Mouse (Mus musculus): ENCODE data around the gene Nav1.
A peak's percentile ranks its signal among the peaks of the same experiment; 100 is the strongest.
"Not testable (repeated sequence)": the region's sequence is repeated elsewhere in the genome, so short reads cannot be mapped to it uniquely, and the experiment has no call there.

Nav1 gene

GRCm38 (mm10) chr1:135484503-135485051 lies 122.5 kb downstream of the Nav1 start:
- DNase-seq (ENCODE audit: low spot score): not testable (repeated sequence)

GRCm38 (mm10) chr1:135483971-135484370 lies 123.1 kb downstream of the Nav1 start:
- DNase-seq (ENCODE audit: low spot score): no peak

GRCm38 (mm10) chr1:135482666-135483065 lies 124.4 kb downstream of the Nav1 start:
- DNase-seq (ENCODE audit: low spot score): no peak

DNA sequence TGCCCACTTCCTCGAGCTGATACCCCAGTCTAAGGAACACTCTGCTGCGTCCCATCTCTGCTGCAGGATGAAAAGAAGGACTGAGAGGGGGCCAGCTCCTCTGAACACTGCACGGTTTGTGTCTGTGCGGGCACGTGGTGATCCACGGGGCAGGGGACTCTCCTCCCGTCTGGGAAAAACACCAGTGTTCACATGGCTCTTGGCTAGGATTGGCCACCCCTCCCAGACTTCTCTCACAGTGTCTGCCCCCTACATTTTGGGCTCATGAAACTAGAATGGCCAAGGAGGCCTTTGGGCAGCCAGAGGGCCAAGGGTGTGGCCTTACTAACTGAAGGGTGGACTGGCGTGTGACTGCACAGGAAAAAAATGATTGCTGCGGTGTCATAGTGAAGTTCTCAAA lies 125.4 kb downstream of the Nav1 start:
- DNase-seq (ENCODE audit: low spot score): no peak

DNA sequence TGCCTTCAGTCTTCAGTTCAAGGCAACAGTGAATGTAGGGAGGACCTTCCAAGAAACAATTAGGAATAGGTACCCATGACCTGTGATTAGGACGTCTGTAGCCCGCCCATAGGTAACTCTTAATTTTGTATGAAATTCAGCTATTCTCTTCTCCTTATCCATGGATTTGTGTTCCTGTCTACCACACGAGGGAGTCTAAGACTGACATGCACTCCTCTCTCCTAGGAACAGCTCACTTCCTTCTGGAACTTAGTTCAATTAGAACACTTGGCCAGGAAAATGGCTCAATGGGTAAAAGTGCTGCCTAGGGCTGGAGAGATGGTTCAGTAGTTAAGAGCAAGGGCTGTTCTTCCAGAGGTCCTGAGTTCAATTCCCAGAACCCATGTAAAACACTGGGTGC lies 126.3 kb downstream of the Nav1 start:
- DNase-seq (ENCODE audit: low spot score): no peak

GRCm38 (mm10) chr1:135475571-135475895 lies 131.6 kb downstream of the Nav1 start:
- DNase-seq (ENCODE audit: low spot score): no peak

DNA sequence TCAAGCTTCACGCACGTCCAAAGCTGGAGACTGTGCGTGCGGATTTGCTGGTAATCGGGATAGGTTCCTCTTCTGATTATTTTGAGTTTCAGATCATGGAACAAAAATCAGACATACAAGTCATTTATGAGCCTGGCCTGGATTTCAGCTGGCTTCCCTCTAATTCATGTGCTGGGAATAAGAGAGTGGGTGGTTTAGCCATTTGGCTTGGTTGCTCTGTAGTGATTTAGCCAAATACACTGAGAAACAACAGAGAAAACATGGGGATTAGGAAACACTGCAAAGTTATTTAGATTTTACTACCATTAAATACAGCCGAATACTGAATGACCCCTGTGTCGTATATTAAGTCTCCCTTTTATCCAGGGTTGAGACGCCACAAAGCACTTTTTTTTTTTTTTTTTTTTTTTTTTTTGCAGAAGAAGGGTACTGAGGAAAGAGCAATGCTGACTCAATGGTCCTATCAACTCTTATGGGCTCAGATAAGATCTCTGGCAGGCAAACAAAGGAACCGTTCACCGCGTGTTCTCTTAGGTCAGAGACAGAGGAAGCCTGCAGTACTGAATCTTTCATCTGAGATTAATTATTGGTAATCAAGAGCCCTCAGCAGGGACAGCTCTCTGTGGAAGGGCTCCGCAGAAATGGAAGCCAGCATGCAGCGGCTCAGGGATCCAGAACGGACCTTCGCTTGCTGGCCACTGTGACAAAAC lies 132.1 kb downstream of the Nav1 start:
- DNase-seq (ENCODE audit: low spot score): peak; percentile 38

DNA sequence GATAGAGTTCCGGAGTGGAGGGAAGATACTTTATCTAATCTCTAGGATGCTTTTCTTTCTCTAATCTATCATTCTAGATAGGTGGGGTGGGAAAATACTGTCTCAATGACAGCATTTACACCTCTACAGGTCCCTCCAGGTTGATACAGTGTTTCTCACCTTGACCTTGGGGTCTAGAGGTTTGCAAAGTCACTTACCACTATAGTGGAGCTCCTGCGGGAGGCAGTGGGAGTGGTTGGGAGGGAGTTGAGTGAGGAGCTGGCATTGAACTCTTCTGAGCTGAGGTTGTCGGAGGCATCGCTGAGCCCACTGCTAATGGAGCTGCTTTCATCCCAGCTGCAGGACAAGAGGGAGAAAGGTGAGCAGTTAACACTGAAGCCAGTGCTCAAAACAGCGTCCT lies 134.6 kb downstream of the Nav1 start:
- no peak for DNase-seq (ENCODE audit: low spot score)

DNA sequence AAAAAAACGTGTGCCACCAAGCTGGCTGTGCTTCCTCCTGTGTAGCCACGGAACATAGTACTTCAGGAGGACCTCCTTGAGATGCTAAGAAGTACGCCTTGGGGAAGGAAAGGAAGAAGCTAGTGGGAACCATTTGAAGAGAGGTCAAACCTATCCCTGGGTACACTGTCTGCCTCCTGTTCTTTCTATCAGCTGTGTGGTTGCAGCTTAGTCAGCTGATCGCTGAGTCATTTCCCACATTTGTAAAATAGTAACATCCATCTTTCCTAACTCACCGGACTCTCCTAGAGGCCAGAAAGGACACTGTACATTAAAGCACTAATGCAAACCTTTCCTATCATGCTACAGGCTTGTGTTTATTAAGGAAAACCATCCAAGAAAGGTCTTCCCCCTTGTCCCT lies 135.4 kb downstream of the Nav1 start:
- no peak for DNase-seq (ENCODE audit: low spot score)

GRCm38 (mm10) chr1:135470546-135470945 lies 136.5 kb downstream of the Nav1 start:
- DNase-seq (ENCODE audit: low spot score): no peak

GRCm38 (mm10) chr1:135467462-135467861 lies 139.6 kb downstream of the Nav1 start:
- DNase-seq (ENCODE audit: low spot score): no peak

DNA sequence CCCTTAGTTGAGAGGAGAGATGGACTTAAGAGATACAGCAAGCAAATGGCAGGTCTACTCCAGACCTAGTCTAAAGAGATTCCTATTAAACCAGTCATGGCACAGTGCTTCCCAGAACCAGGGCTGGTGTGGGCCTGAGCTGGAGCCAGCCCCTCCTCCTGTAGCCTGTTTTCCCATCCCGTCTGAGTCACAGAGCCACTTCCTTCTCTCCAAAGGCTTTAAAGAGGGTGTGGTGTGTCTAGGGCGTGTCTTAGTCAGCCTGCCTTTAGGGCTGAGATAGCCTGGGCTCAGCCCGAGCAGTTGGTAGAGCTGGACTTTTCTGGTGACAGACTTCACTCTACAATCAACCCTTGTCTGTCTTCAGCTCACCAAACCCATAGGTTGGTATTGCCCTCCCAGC lies 140.2 kb downstream of the Nav1 start:
- no peak for DNase-seq (ENCODE audit: low spot score)

GRCm38 (mm10) chr1:135465734-135466133 lies 141.4 kb downstream of the Nav1 start:
- DNase-seq (ENCODE audit: low spot score): no peak

DNA sequence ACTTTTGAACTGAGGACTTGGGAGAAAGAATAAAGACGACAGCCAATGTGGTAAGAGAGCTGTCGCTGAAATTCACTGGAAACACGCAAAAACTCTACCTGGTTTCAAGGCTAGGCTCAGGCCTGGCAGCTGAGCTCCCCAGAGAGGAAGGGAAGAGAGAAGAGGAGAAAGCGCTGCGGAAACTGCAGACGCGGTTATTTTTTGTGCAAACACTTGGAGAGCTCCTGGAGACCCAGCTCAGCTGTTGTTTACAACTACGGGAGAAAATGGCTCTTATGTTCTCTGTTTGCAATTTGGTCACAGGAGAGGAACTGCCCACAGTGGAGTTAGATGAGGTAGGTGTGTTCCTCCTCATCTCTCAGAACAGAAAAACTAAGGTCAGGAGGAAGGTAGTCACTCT lies 144.4 kb downstream of the Nav1 start:
- no peak for DNase-seq (ENCODE audit: low spot score)

DNA sequence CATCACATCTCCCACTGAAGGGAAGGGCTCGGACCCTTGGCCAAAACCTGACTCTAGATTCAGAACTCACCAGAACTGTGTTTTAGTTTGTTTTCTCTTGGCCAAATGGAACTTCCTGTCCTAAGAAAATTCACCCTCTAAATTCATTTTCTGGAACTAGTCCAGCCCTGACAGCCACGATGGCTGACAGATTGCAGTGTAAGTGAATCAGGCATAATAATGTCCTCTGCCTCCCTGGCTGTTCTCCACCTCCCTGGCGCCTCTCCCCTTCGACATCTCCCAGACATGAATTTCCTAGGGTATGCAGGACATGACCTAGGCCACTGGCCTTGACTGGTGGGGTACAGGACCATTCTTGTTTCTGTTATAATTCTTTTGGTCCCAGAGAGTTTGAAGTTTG lies 144.8 kb downstream of the Nav1 start:
- no peak for DNase-seq (ENCODE audit: low spot score)

DNA sequence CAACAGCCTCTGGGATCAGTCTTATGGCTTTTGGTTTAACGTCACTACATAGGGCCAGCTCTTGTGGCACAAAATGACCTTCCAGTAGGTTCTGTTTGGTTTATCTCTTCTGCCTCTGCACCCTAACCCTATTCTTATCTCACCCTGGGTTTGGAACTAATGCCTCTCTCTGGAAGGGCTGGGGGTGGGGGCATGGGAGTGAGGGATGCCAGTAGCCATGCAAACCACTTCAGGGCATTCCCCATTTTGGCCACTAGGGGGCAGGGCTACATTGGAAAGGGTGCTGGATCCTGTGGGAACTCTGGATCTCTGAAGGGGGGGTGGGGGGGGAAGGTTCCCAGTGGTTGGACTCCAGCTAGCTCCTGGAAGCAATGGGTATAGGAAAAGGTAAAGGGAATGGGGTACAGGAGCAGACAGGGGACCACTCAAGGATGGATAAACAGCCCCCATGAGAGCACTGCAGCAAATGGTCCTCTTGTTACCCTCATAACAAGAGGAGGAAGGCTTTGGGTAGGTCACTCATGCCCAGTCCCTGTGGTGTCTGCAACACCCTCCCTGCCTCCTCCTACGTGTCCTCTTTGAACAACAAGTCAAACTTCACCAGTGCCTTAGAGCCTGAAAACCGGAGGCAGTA lies 145.9 kb downstream of the Nav1 start:
- peak; percentile 71 for DNase-seq (ENCODE audit: low spot score)

DNA sequence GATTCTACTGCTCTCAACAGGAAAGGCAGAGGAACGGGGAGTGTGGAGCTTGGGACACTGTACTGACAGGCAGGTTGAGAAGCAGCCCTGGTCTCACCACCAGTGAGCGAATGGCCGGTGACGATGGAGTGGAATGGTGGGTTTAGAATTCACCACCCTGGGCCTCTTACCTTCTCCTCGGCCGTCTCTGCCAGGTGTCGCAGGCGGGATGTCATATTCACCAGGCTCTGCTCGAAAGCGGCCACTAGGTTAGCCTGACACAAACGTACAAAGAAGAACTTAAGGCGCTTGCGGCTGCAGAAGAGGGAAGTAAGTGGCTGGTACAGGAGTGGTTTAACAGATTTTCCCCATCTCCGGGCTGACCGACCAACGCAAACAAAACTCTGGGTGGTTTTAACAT lies 146.6 kb downstream of the Nav1 start:
- DNase-seq (ENCODE audit: low spot score): no peak

DNA sequence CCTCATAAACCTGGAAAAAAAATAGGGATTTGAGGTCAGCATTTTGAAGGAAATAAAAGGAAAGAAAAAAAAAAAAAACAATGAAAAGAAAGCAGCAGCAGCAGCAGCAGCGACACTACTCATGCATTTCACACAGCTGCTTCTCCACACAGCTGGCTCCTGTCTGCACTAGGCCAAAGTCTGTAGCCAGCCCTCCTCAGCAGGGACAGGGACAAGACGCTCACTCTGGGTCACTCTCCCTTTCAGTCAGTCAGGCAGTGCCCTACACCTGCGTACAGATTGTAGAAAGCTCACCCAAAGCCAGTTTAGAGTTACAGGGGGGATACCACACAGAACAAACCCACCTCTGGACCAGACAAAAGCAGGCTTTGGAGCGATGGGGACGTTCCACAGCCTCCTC lies 149.2 kb downstream of the Nav1 start:
- no peak for DNase-seq (ENCODE audit: low spot score)

GRCm38 (mm10) chr1:135452259-135452658 lies 154.8 kb downstream of the Nav1 start:
- peak; percentile 61 for DNase-seq (ENCODE audit: low spot score)

DNA sequence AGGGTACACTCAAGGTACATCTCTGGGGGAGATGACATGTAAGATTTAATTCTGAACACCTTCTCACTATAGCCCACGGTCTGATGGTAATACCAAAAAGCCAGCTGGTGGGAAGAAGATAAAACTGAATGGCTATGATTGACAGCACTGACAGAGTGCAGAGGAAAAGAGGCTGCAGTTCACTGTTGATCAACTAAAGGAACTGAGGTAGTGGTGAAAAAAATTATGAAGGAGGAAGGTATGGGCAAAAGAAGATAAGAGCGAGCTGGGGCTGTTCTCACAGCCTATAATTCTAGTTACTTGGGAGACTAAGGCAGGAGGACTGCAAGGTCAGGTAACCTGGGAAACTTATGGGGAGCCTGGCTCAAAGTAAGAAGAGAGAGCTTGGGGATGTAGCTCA lies 155.7 kb downstream of the Nav1 start:
- no peak for DNase-seq (ENCODE audit: low spot score)

DNA sequence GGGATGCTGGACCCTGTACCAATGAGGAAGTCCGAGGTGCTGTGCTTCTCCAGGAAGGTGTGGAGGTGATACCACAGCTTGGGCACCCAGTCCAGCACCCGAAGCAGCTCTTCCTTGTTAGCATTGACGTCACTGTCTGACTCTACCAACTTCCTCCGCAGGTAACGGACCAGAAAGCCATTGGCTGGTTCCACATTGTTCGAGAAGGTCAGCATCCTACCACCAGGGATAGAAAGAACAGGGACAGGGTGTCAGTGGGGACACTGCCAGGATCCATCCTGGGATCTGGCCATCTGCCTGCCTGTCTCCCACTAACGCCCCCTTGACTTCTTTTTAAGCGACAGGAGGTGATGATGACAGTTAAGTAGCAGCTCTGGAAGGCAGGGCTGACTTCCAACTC lies 157.2 kb downstream of the Nav1 start:
- DNase-seq (ENCODE audit: low spot score): no peak

- DNase-seq (ENCODE audit: low spot score): no peak
These were observed 158.2 kb downstream of the Nav1 start for GRCm38 (mm10) chr1:135448940-135449339.

- no peak for DNase-seq (ENCODE audit: low spot score)
These were observed 163.6 kb downstream of the Nav1 start for GRCm38 (mm10) chr1:135443506-135443905.

- no peak for DNase-seq (ENCODE audit: low spot score)
These were observed 165.2 kb downstream of the Nav1 start for GRCm38 (mm10) chr1:135441861-135442260.

All from embryo, embryonic 10 days (tissue).